Mouse (Mus musculus): ENCODE data around the gene Slc46a1.

The Slc46a1 gene

DNA sequence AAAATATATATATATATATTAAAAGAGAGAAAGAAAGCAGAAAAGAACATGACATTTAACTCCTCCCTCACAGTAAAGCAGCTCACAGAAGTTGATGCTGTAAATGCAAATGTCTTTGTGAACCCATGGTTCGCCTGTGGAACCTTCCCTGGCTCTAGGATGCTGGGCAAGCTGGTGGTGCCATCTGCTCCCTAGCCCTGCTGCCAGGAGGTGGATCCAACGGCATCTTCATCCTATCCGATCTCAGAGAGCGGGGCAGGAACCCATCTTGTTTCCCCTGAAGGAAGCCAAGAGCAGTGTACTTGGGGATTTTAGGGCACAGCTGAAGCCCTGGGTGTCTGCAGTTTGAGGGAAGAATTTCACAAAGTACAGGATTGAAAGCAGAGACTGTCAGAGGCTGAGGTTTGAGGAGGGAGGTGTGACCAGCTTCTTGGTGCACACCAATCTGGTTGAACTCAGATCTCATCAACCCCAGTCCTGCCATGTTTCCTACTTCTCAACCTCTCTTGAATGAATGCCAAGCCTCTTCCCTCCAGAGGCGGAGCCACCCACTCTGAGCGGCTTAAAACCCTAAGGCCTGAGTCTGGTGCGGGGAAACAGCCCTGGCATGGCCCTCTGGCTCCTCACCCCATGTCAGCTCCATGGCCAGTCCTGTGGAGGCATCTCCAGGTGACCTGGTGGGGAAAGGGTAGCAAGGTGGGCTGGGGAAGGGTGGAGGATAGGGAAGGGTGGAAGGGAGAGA, 37.6 kb downstream of the Slc46a1 start, which contains the start of gene Sebox:
Gene Sebox (plus strand): TSS at position 539 of the 742 bp plus-strand sequence.
- no peak for DNase-seq (ENCODE audit: low read depth, low spot score)

GRCm38 (mm10) chr11:78505430-78505829, 39.9 kb downstream of the Slc46a1 start:
- no peak for DNase-seq (ENCODE audit: low read depth, low spot score)

GRCm38 (mm10) chr11:78509148-78509547, 43.7 kb downstream of the Slc46a1 start:
- DNase-seq (ENCODE audit: low read depth, low spot score) = peak; percentile 51

- DNase-seq (ENCODE audit: low read depth, low spot score) = peak; percentile 94
Observed at GRCm38 (mm10) chr11:78512025-78512957, 46.8 kb downstream of the Slc46a1 start, which contains the start of the genes Tmem199 and Poldip2. Tmem199 (minus strand) TSS chr11:78512172. Poldip2 (plus strand) TSS chr11:78512193.

DNA sequence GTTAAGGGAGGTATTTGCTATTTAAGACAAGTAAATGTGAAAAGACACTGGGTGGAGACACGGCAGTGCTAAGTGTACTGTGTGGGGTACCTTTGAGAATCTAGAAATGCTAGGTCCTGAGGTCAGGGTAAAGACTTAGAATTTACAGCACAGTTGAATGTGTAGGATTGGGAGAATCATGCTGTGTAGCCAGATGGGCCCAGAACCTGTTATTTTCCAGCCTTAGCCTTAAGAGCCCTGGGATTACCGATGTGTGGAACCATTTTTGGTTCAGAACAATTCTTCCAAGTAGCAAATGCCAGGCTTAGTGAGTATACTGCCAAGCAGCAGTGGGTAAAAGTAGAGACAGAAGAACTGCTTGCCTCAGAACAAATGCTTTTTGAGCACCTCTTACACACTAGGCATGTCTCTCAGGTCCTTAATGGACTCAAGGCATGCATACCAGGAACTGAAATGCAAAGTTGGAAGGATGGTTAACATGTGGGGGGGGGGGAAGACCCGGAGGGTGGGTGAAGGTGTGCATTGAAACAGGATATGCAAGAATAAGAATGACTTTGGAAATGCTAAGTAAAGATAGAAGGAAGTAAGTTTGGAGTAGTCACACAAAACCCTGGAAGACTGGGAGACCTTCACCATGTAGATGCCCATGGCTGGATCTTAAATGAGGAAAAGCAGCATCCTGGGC, 47.8 kb downstream of the Slc46a1 start:
- DNase-seq (ENCODE audit: low read depth, low spot score) = no peak

GRCm38 (mm10) chr11:78515549-78516325, 50.2 kb downstream of the Slc46a1 start:
- no peak for DNase-seq (ENCODE audit: low read depth, low spot score)

DNA sequence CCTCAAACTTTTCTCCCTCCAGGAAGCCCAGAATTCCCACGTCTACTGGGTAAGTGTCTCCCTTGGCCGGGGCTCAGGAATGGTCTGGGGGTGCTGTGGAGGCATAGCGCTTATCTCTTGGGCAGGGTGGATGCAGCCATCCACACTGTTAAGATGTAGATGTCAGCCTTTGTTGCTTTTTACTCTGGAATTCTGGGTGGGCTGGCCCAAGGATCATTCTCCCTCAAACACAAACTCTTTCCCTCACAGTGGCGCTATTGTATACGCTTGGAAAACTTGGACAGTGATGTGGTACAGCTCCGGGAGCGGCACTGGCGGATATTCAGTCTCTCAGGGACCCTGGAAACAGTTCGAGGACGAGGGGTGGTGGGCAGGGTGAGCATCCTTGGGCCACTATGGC, 53.4 kb downstream of the Slc46a1 start:
- no peak for DNase-seq (ENCODE audit: low read depth, low spot score)

Data from CD4-positive helper T cell, adult 2 months (primary cell).